Mouse (Mus musculus) heart, postnatal 0 days (tissue): ENCODE data around the gene Snx29.

Source experiments
- CTCF ChIP-seq: IDR thresholded peaks from 2 replicates; pipeline ENCODE4 v1.5.1; 2016; ENCODE audit warnings: antibody characterized with exemption, control low read depth, low read depth
- EP300 ChIP-seq: IDR thresholded peaks from 2 replicates; pipeline ENCODE4 v1.6.1; 2016; ENCODE audit warnings: antibody characterized with exemption, low read depth

DNA sequence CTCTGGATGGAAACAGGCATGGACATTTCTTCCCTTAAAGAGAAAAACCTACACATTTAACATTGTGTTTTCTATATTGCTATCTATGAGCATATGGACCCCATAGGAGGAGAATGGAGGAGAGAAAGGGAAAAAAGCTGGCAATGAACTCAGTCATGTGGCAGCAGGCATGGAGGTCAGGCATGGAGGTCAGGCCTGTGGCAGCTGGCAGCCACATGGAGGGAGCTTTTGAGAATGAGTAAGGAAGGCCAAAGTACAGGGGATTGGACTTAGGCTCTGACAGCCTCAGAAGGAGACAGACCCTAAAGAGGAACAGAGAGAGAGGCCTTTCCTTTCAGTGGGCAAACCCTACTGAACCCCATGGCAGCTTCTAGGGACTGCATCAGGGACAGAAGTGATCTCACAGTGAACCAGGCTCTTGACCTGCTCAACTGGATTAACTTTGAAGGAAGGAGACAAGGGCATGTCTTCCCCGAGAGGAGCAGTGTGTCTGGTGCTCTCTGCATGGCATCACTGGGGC is 325.5 kb downstream of the Snx29 start:
- TF ChIP-seq EP300 (no peak), CTCF (no peak)
